Mouse (Mus musculus) intestine, embryonic 16.5 days (tissue): Measurements from ENCODE around the gene Opcml. TPM values are rescaled to one million over a fixed set of nuclear protein-coding genes. Genes with fewer than 3 reads are reported as not detected.

Source experiments
- ATAC-seq: fragments of 200-750 bp; cut with Nextera tagmentation; 2 replicates; pipeline ENCODE4 v1.8.0; 2017; ENCODE audit warnings: moderate TSS enrichment, moderate library complexity
- H3K27ac ChIP-seq: fragments of 300-500 bp; sonication (generic); 2 replicates; pipeline ENCODE4 v1.5.1; 2014; ENCODE audit warnings: mild to moderate bottlenecking, low read length
- H3K27me3 ChIP-seq: fragments of 300-500 bp; sonication (generic); replicated peaks from 2 replicates; pipeline ENCODE4 v1.6.1; 2014; ENCODE audit warnings: low read length, control low read depth, mixed read lengths; ENCODE audit not compliant: control insufficient read depth, insufficient read depth
- H3K36me3 ChIP-seq: fragments of 300-500 bp; sonication (generic); 2 replicates; pipeline ENCODE4 v1.6.1; 2014; ENCODE audit warnings: low read length, control low read depth; ENCODE audit not compliant: control insufficient read depth, insufficient read depth
- H3K4me1 ChIP-seq: fragments of 300-500 bp; sonication (generic); 2 replicates; pipeline ENCODE4 v1.6.1; 2014; ENCODE audit warnings: low read length, control low read depth, mixed read lengths; ENCODE audit not compliant: control insufficient read depth, insufficient read depth
- H3K4me2 ChIP-seq: fragments of 300-500 bp; sonication (generic); 2 replicates; pipeline ENCODE4 v1.6.1; 2014; ENCODE audit warnings: low read depth, low read length, control low read depth
- H3K4me3 ChIP-seq: fragments of 300-500 bp; sonication (generic); 2 replicates; pipeline ENCODE4 v1.5.1; 2014; ENCODE audit warnings: mild to moderate bottlenecking, low read length
- H3K9ac ChIP-seq: fragments of 300-500 bp; sonication (generic); 2 replicates; pipeline ENCODE4 v1.6.1; 2014; ENCODE audit warnings: low read depth, low read length
- H3K9me3 ChIP-seq: fragments of 300-500 bp; sonication (generic); 2 replicates; pipeline ENCODE4 v1.6.1; 2016; ENCODE audit warnings: low read length, control low read depth; ENCODE audit not compliant: control insufficient read depth
- WGBS: fragments of 180-500 bp; shearing (Covaris S2); extraction: QIAGEN DNeasy Blood & Tissue Kit; methylation state at CpG from one replicate; pipeline ENCODE4 v1.1.7; 2014; 5-methylcytosine and 5-hydroxymethylcytosine counted together
- polyA plus RNA-seq: library from polyadenylated mRNA; unstranded; fragments of >200 nt; fragmentation: Nextera tagmentation; extraction: Ambion mirVana; gene quantifications from 2 replicates; pipeline ENCODE4 v1.2.1, GENCODE M21; 2015

Gene Opcml
- polyA plus RNA-seq, 1 experiment from 2014 or later: 3.1 TPM

- no peaks in the 10 kb centered on the region for H3K27me3 ChIP-seq
- no peak overlapping the region for H3K4me2 ChIP-seq
- no peaks in the 10 kb centered on the region for H3K9me3 ChIP-seq
- no peaks in the 10 kb centered on the region for H3K36me3 ChIP-seq
- WGBS: 50% methylated on average over 5 of the region's 5 CpGs
- no peak overlapping the region for H3K27ac ChIP-seq
- no peak overlapping the region for H3K9ac ChIP-seq
- no peak overlapping the region for H3K4me3 ChIP-seq
- H3K4me1 ChIP-seq: no peaks in the 10 kb centered on the region
- no peak for ATAC-seq
Observed at GRCm38 (mm10) chr9:28386527-28387175, 596.1 kb downstream of the Opcml start.

- no peaks in the 10 kb centered on the region for H3K9me3 ChIP-seq
- 30% methylated on average over 2 of the region's 3 CpGs for WGBS
Observed at GRCm38 (mm10) chr9:28395222-28395621, 604.6 kb downstream of the Opcml start.

DNA sequence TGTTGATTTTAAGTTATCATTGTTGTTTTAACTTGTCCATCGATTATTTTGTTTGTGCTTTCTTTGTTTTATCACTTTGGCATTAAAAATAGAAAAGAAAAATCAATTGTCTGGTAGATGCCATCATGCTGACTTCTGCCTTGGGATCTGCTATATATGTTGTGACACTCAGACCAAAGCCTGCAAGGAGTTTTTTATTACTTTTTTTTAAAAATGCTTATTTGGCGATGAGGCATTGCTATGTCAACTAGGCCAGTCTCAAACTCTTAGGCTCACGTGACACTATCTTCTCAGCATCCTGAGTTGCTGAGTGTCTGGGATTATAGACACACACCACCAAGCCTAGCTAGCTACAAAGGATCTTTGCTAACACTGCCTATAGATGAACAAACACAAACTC, 605.1 kb downstream of the Opcml start:
- no peak overlapping the region for H3K4me2 ChIP-seq
- no peaks in the 10 kb centered on the region for H3K4me1 ChIP-seq
- H3K9ac ChIP-seq: no peak overlapping the region
- no peaks in the 10 kb centered on the region for H3K27me3 ChIP-seq
- WGBS: 70% methylated on average over 3 of the region's 3 CpGs
- no peak overlapping the region for H3K4me3 ChIP-seq
- H3K36me3 ChIP-seq: no peaks in the 10 kb centered on the region
- no peak for ATAC-seq
- H3K27ac ChIP-seq: no peak overlapping the region
- H3K9me3 ChIP-seq: no peaks in the 10 kb centered on the region

More at GRCm38 (mm10) chr9:28395222-28395621, 604.6 kb downstream of the Opcml start:
- Histone ChIP-seq H3K27ac (no peak overlapping the region), H3K4me3 (no peak overlapping the region), H3K9ac (no peak overlapping the region), H3K36me3 (no peaks in the 10 kb centered on the region), H3K4me1 (no peaks in the 10 kb centered on the region), H3K4me2 (no peak overlapping the region), H3K27me3 (no peaks in the 10 kb centered on the region)
- no peak for ATAC-seq

DNA sequence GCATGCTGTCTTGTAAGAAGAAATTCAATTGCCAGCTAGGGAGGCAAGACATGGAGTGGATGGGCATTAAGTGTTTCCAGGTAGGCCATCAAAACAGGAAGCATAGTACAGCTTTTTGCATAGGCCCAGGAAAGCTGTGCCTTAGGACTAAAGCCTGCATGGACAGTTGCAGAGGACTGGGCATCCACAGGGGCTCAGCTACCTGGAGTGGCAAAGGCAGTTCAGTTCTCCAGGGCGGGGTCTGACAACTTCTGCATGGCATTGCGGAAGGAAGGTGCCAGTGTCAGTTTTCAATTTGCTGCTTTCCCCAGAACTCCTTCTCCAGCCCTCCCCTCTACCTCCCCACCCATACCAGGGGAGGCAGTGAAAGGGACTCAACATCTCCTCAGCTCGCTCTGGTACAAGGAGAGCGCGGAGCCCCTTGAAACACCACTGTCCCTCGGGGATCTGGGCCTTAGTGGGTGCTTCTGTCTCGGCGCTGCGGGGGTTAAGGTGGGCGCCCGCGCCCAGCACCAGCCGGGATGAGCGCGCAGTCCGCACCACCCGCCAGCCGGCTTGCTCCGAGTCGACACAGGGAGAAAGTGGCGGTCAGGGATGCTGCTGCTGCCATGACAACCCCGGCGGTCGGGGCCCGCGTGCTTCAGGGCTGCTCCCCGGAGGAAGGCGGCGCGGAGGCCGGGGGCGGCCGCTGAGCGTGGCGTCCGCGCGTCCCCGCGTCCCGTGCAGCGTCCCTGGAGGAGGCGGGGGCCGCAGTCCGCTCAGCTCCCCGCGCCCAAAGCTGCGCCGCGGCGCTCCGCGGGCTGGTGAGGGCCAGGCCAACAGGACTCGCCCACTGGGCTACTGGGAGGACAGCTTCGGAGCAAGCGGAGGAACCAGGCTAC, 612.4 kb downstream of the Opcml start:
- H3K9ac ChIP-seq: peak overlapping the region; percentile 55; the same call in 1 of the 2 replicates
- ATAC-seq: peak; percentile 54
- WGBS: 1% methylated on average over 56 of the region's 56 CpGs
- H3K27me3 ChIP-seq: peaks cover 18% of the 10 kb centered on the region
- H3K27ac ChIP-seq: no peak overlapping the region
- H3K9me3 ChIP-seq: no peaks in the 10 kb centered on the region
- H3K36me3 ChIP-seq: no peaks in the 10 kb centered on the region
- H3K4me2 ChIP-seq: peak overlapping the region; percentile 96
- H3K4me1 ChIP-seq: 0 out of 2 replicates have a peak, but pooled peaks cover 5% of the 10 kb centered on the region
- peak overlapping the region; percentile 57 for H3K4me3 ChIP-seq

- peak overlapping the region; percentile 70 for H3K9ac ChIP-seq
- 5% methylated on average over 30 of the region's 30 CpGs for WGBS
- peak; percentile 78 for ATAC-seq
Observed at GRCm38 (mm10) chr9:28403831-28404562, 613.4 kb downstream of the Opcml start.

DNA sequence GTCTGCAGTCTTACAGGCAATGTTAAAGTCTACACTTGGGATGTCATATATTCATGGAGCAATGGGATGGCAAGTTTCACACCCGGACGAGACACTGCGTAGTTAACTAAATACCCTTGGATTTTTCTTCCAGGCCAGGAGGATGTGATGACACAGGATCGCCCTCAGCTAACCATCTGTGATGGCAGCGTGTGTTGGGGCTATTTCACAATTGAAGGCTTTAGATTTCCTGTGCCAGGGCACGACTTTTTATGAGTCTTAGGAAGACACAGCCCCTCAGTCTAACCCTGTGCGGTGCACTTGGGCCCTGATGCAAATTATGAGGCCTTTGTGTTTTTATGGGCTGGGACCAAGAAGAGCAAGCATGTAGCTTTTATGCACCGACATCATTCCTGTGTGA, 614.0 kb downstream of the Opcml start:
- H3K27me3 ChIP-seq: peaks cover 18% of the 10 kb centered on the region
- no peak overlapping the region for H3K27ac ChIP-seq
- 0 out of 2 replicates have a peak, but pooled peaks cover 5% of the 10 kb centered on the region for H3K4me1 ChIP-seq
- H3K4me2 ChIP-seq: peak overlapping the region; percentile 96; the same call in 1 of the 2 replicates
- H3K36me3 ChIP-seq: no peaks in the 10 kb centered on the region
- WGBS: 72% methylated on average over 8 of the region's 8 CpGs
- H3K9ac ChIP-seq: no peak overlapping the region
- no peaks in the 10 kb centered on the region for H3K9me3 ChIP-seq
- peak overlapping the region; percentile 57; the same call in 1 of the 2 replicates for H3K4me3 ChIP-seq
- ATAC-seq: no peak

More at GRCm38 (mm10) chr9:28403831-28404562, 613.4 kb downstream of the Opcml start:
- H3K9me3 ChIP-seq: no peaks in the 10 kb centered on the region
- H3K36me3 ChIP-seq: no peaks in the 10 kb centered on the region
- H3K4me1 ChIP-seq: 0 out of 2 replicates have a peak, but pooled peaks cover 5% of the 10 kb centered on the region
- H3K4me3 ChIP-seq: peak overlapping the region; percentile 57
- H3K4me2 ChIP-seq: peak overlapping the region; percentile 96
- no peak overlapping the region for H3K27ac ChIP-seq
- H3K27me3 ChIP-seq: peaks cover 18% of the 10 kb centered on the region

- Histone ChIP-seq H3K27ac (no peak overlapping the region), H3K36me3 (no peaks in the 10 kb centered on the region), H3K4me1 (0 out of 2 replicates have a peak, but pooled peaks cover 5% of the 10 kb centered on the region), H3K9ac (no peak overlapping the region), H3K4me3 (no peak overlapping the region), H3K4me2 (no peak overlapping the region), H3K27me3 (peaks cover 18% of the 10 kb centered on the region), H3K9me3 (no peaks in the 10 kb centered on the region)
- WGBS: 0% methylated on average over 1 of the region's 1 CpGs
- ATAC-seq: no peak
Observed at GRCm38 (mm10) chr9:28405816-28406215, 615.2 kb downstream of the Opcml start.

DNA sequence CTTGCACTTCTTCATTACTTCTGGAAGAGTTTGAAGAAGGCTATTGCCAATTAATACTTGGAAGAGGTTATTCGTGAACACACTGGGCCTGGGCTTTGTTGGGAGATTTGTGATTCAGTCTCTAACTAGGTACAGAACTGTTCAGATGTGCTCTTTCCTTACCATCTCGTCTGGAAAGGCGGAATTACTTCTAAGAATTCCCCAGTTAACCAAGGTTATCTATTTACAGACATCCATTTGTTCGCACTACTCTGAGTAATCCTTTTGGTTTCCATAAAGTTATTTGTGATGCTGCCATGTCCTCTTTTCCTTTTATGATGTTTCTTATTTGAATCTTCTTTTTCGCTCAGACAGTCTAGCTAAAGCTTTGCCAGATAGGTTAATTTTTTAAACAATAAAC, 630.2 kb downstream of the Opcml start:
- H3K9ac ChIP-seq: no peak overlapping the region
- no peak overlapping the region for H3K4me3 ChIP-seq
- no peaks in the 10 kb centered on the region for H3K9me3 ChIP-seq
- no peak overlapping the region for H3K4me2 ChIP-seq
- 86% methylated on average over 5 of the region's 5 CpGs for WGBS
- no peaks in the 10 kb centered on the region for H3K36me3 ChIP-seq
- H3K4me1 ChIP-seq: no peaks in the 10 kb centered on the region
- no peak for ATAC-seq
- no peak overlapping the region for H3K27ac ChIP-seq
- no peaks in the 10 kb centered on the region for H3K27me3 ChIP-seq

DNA sequence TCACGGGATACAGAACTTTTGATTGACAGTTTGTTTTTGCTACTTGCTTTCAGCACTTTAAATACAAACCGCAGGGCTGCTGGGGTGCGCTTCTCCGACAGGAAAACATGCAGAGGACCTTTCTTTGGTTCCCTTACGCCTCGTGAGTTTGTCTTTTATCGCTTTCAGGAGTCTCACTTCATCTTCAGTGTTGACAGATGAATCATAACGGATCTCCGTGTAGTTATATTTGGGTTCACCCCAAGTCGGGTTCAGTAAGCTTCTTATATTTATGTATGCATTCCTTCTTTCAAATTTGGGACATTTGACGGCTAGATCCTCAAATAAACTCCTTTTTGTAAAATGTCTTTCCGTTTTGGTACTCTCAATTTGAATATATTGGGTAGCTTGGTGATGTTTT, 632.8 kb downstream of the Opcml start:
- Histone ChIP-seq H3K4me1 (no peaks in the 10 kb centered on the region), H3K9ac (no peak overlapping the region), H3K27ac (no peak overlapping the region), H3K4me3 (no peak overlapping the region), H3K36me3 (no peaks in the 10 kb centered on the region), H3K4me2 (no peak overlapping the region), H3K27me3 (no peaks in the 10 kb centered on the region), H3K9me3 (no peaks in the 10 kb centered on the region)
- ATAC-seq: no peak
- WGBS: 50% methylated on average over 12 of the region's 12 CpGs
